Mouse (Mus musculus) left cerebral cortex, adult 2 months (tissue): ENCODE results near the gene Tmem229b. TPM values are rescaled to one million over a fixed set of nuclear protein-coding genes. Genes with fewer than 3 reads are reported as not detected.

Experiments
- DNase-seq, 2 experiments: peaks; one replicate each; pipeline ENCODE4 v3.0.0; 2021 to 2022; ENCODE audit warnings: low spot score in 2 of 2, mixed read lengths in 1 of 2; ENCODE audit errors: extremely low spot score in 1 of 2
- H3K27ac ChIP-seq: fragments of 200-600 bp; 2 replicates; pipeline ENCODE4 v1.8.1; 2022
- H3K4me3 ChIP-seq: fragments of 200-600 bp; 2 replicates; pipeline ENCODE4 v1.8.1; 2022
- CTCF ChIP-seq: fragments of 200-600 bp; IDR thresholded peaks from 2 replicates; pipeline ENCODE4 v1.8.1; 2022; ENCODE audit warnings: antibody characterized with exemption, mild to moderate bottlenecking, moderate library complexity
- intact Hi-C: fragments of 180-260 bp; cut with DNase I; formaldehyde crosslinking; loops from one replicate; pipeline ENCODE4 v1.15.1; 2025
- total RNA-seq, 2 experiments: library from RNA; stranded (reverse); gene quantifications; 2 replicates each; pipeline ENCODE4 v1.2.3; 2021

Gene Tmem229b
- total RNA-seq, 2 experiments from 2014 or later = 24.7 to 33.1 TPM

- no peak for TF ChIP-seq CTCF
- H3K4me3 ChIP-seq = no peak overlapping the region
- intact Hi-C loops = no loop called here
- H3K27ac ChIP-seq = no peak overlapping the region
- no peak for DNase-seq
These were observed 4.4 kb downstream of the Tmem229b start for GRCm38 (mm10) chr12:79002978-79003377.

GRCm38 (mm10) chr12:79002406-79002805 lies 5.0 kb downstream of the Tmem229b start:
- no peak overlapping the region for H3K4me3 ChIP-seq
- no peak overlapping the region for H3K27ac ChIP-seq
- intact Hi-C loops = no loop called here
- no peak for TF ChIP-seq CTCF
- no peak for DNase-seq

- intact Hi-C loops = no loop called here
- DNase-seq = no peak
- no peak for TF ChIP-seq CTCF
- Histone ChIP-seq H3K4me3 (no peak overlapping the region), H3K27ac (no peak overlapping the region)
These were observed 10.7 kb downstream of the Tmem229b start for GRCm38 (mm10) chr12:78996711-78997110.

- intact Hi-C loops = no loop called here
- TF ChIP-seq CTCF = no peak
- H3K27ac ChIP-seq = no peak overlapping the region
These were observed 11.2 kb downstream of the Tmem229b start for GRCm38 (mm10) chr12:78996271-78996670.

GRCm38 (mm10) chr12:78987581-78988081 lies 19.8 kb downstream of the Tmem229b start:
- H3K4me3 ChIP-seq = no peak overlapping the region
- no peak overlapping the region for H3K27ac ChIP-seq
- intact Hi-C loops = no loop called here
- no peak for TF ChIP-seq CTCF
- DNase-seq = no peak

More at GRCm38 (mm10) chr12:78996271-78996670, 11.2 kb downstream of the Tmem229b start:
- H3K4me3 ChIP-seq = no peak overlapping the region
- DNase-seq = no peak

- TF ChIP-seq CTCF = no peak
- DNase-seq = peak in 1 of 2 experiments; percentile 36
- Histone ChIP-seq H3K27ac (no peak overlapping the region), H3K4me3 (no peak overlapping the region)
- intact Hi-C loops = no loop called here
These were observed 23.4 kb downstream of the Tmem229b start for GRCm38 (mm10) chr12:78984035-78984432.

GRCm38 (mm10) chr12:78983296-78984034 lies 24.0 kb downstream of the Tmem229b start:
- DNase-seq = no peak
- no peak for TF ChIP-seq CTCF
- Histone ChIP-seq H3K27ac (no peak overlapping the region), H3K4me3 (no peak overlapping the region)
- intact Hi-C loops = no loop called here

GRCm38 (mm10) chr12:78981938-78982825 lies 25.2 kb downstream of the Tmem229b start:
- intact Hi-C loops = no loop called here
- DNase-seq = no peak
- Histone ChIP-seq H3K4me3 (no peak overlapping the region), H3K27ac (peak overlapping the region; percentile 34)
- TF ChIP-seq CTCF = no peak

- Histone ChIP-seq H3K27ac (no peak overlapping the region), H3K4me3 (no peak overlapping the region)
- no peak for DNase-seq
- intact Hi-C loops = no loop called here
- no peak for TF ChIP-seq CTCF
These were observed 26.3 kb downstream of the Tmem229b start for GRCm38 (mm10) chr12:78981131-78981530.

- H3K27ac ChIP-seq = no peak overlapping the region
- intact Hi-C loops = no loop called here
- DNase-seq = no peak
- no peak for TF ChIP-seq CTCF
- H3K4me3 ChIP-seq = no peak overlapping the region
These were observed 26.7 kb downstream of the Tmem229b start for GRCm38 (mm10) chr12:78980683-78981091.

- H3K4me3 ChIP-seq = no peak overlapping the region
- intact Hi-C loops = no loop called here
- H3K27ac ChIP-seq = no peak overlapping the region
- no peak for TF ChIP-seq CTCF
- no peak for DNase-seq
These were observed 29.9 kb downstream of the Tmem229b start for GRCm38 (mm10) chr12:78977552-78977951.

GRCm38 (mm10) chr12:78977078-78977477 lies 30.3 kb downstream of the Tmem229b start:
- DNase-seq = no peak
- TF ChIP-seq CTCF = no peak
- Histone ChIP-seq H3K4me3 (no peak overlapping the region), H3K27ac (no peak overlapping the region)
- intact Hi-C loops = no loop called here
